Mouse (Mus musculus): Measurements from ENCODE around the gene Atxn3. TPM values are rescaled to one million over a fixed set of nuclear protein-coding genes. Genes with fewer than 3 reads are reported as not detected.

Atxn3 gene
- polyA plus RNA-seq, 1 experiment from 2014 or later, result 14.6 TPM

GRCm38 (mm10) chr12:101904170-101904569 is 53.9 kb downstream of the Atxn3 start:
- no peak overlapping the region for H3K27ac ChIP-seq
- no peak for DNase-seq (ENCODE audit: low spot score)
- H3K27me3 ChIP-seq (ENCODE audit: control insufficient read depth, insufficient read depth, low read length), result no peaks in the 10 kb centered on the region
- no peaks in the 10 kb centered on the region for H3K9me3 ChIP-seq (ENCODE audit: control insufficient read depth, low read length)
- H3K9ac ChIP-seq, result no peak overlapping the region
- ATAC-seq (ENCODE audit: low FRiP score), result no peak
- peaks cover 30% of the 10 kb centered on the region for H3K36me3 ChIP-seq (replicated peaks; ENCODE audit: control insufficient read depth, insufficient read depth)
- no peak overlapping the region for H3K4me3 ChIP-seq (replicated peaks; ENCODE audit: low read length)
- WGBS, result 95% methylated on average over 3 of the region's 3 CpGs
- no peaks in the 10 kb centered on the region for H3K4me1 ChIP-seq (replicated peaks; ENCODE audit: control insufficient read depth, insufficient read depth, low read length)
- no peak overlapping the region for H3K4me2 ChIP-seq (replicated peaks)

GRCm38 (mm10) chr12:101899671-101900245 is 58.3 kb downstream of the Atxn3 start:
- peaks cover 12% of the 10 kb centered on the region for H3K36me3 ChIP-seq (replicated peaks; ENCODE audit: control insufficient read depth, insufficient read depth)
- H3K27ac ChIP-seq, result no peak overlapping the region
- no peaks in the 10 kb centered on the region for H3K27me3 ChIP-seq (ENCODE audit: control insufficient read depth, insufficient read depth, low read length)
- no peak overlapping the region for H3K9ac ChIP-seq
- DNase-seq (ENCODE audit: low spot score), result no peak
- no peaks in the 10 kb centered on the region for H3K4me1 ChIP-seq (replicated peaks; ENCODE audit: control insufficient read depth, insufficient read depth, low read length)
- no peaks in the 10 kb centered on the region for H3K9me3 ChIP-seq (ENCODE audit: control insufficient read depth, low read length)
- H3K4me2 ChIP-seq (replicated peaks), result no peak overlapping the region
- no peak for ATAC-seq (ENCODE audit: low FRiP score)
- H3K4me3 ChIP-seq (replicated peaks; ENCODE audit: low read length), result no peak overlapping the region
- WGBS, result 93% methylated on average over 2 of the region's 2 CpGs

GRCm38 (mm10) chr12:101898966-101899365 is 59.1 kb downstream of the Atxn3 start:
- Histone ChIP-seq H3K9ac (no peak overlapping the region), H3K4me1 (replicated peaks; ENCODE audit: control insufficient read depth, insufficient read depth, low read length) (no peaks in the 10 kb centered on the region), H3K4me3 (replicated peaks; ENCODE audit: low read length) (no peak overlapping the region), H3K36me3 (replicated peaks; ENCODE audit: control insufficient read depth, insufficient read depth) (peaks cover 20% of the 10 kb centered on the region), H3K4me2 (replicated peaks) (no peak overlapping the region), H3K9me3 (ENCODE audit: control insufficient read depth, low read length) (no peaks in the 10 kb centered on the region), H3K27me3 (ENCODE audit: control insufficient read depth, insufficient read depth, low read length) (no peaks in the 10 kb centered on the region), H3K27ac (no peak overlapping the region)
- DNase-seq (ENCODE audit: low spot score) (no peak), ATAC-seq (ENCODE audit: low FRiP score) (no peak)
- WGBS, result 96% methylated on average over 8 of the region's 8 CpGs

- WGBS, result 90% methylated on average over 7 of the region's 7 CpGs
- Histone ChIP-seq H3K4me3 (replicated peaks; ENCODE audit: low read length) (no peak overlapping the region), H3K4me2 (replicated peaks) (no peak overlapping the region), H3K9ac (no peak overlapping the region), H3K9me3 (ENCODE audit: control insufficient read depth, low read length) (no peaks in the 10 kb centered on the region), H3K4me1 (replicated peaks; ENCODE audit: control insufficient read depth, insufficient read depth, low read length) (no peaks in the 10 kb centered on the region), H3K36me3 (replicated peaks; ENCODE audit: control insufficient read depth, insufficient read depth) (peaks cover 33% of the 10 kb centered on the region), H3K27me3 (ENCODE audit: control insufficient read depth, insufficient read depth, low read length) (no peaks in the 10 kb centered on the region), H3K27ac (no peak overlapping the region)
- DNase-seq (ENCODE audit: low spot score) (no peak), ATAC-seq (ENCODE audit: low FRiP score) (no peak)
Measured at GRCm38 (mm10) chr12:101897113-101897512, 60.9 kb downstream of the Atxn3 start.

- no peak overlapping the region for H3K4me2 ChIP-seq (replicated peaks)
- no peaks in the 10 kb centered on the region for H3K4me1 ChIP-seq (replicated peaks; ENCODE audit: control insufficient read depth, insufficient read depth, low read length)
- H3K27me3 ChIP-seq (ENCODE audit: control insufficient read depth, insufficient read depth, low read length), result no peaks in the 10 kb centered on the region
- ATAC-seq (ENCODE audit: low FRiP score) (no peak), DNase-seq (ENCODE audit: low spot score) (no peak)
- H3K36me3 ChIP-seq (replicated peaks; ENCODE audit: control insufficient read depth, insufficient read depth), result peaks cover 54% of the 10 kb centered on the region
- H3K27ac ChIP-seq, result no peak overlapping the region
- H3K9ac ChIP-seq, result no peak overlapping the region
- no peaks in the 10 kb centered on the region for H3K9me3 ChIP-seq (ENCODE audit: control insufficient read depth, low read length)
- 90% methylated on average over 8 of the region's 8 CpGs for WGBS
- H3K4me3 ChIP-seq (replicated peaks; ENCODE audit: low read length), result no peak overlapping the region
Measured at GRCm38 (mm10) chr12:101893296-101893695, 64.8 kb downstream of the Atxn3 start.

- ATAC-seq (ENCODE audit: low FRiP score), result no peak
- Histone ChIP-seq H3K9me3 (ENCODE audit: control insufficient read depth, low read length) (no peaks in the 10 kb centered on the region), H3K27me3 (ENCODE audit: control insufficient read depth, insufficient read depth, low read length) (no peaks in the 10 kb centered on the region), H3K9ac (no peak overlapping the region), H3K4me3 (replicated peaks; ENCODE audit: low read length) (no peak overlapping the region), H3K36me3 (replicated peaks; ENCODE audit: control insufficient read depth, insufficient read depth) (peaks cover 54% of the 10 kb centered on the region), H3K4me1 (replicated peaks; ENCODE audit: control insufficient read depth, insufficient read depth, low read length) (no peaks in the 10 kb centered on the region), H3K4me2 (replicated peaks) (no peak overlapping the region), H3K27ac (no peak overlapping the region)
- 92% methylated on average over 2 of the region's 2 CpGs for WGBS
- DNase-seq (ENCODE audit: low spot score), result no peak
Measured at GRCm38 (mm10) chr12:101892832-101893231, 65.2 kb downstream of the Atxn3 start.

- no peaks in the 10 kb centered on the region for H3K9me3 ChIP-seq (ENCODE audit: control insufficient read depth, low read length)
Measured at GRCm38 (mm10) chr12:101891066-101891465, 67.0 kb downstream of the Atxn3 start.

GRCm38 (mm10) chr12:101889351-101889750 is 68.7 kb downstream of the Atxn3 start:
- DNase-seq (ENCODE audit: low spot score) (no peak), ATAC-seq (ENCODE audit: low FRiP score) (no peak)
- Histone ChIP-seq H3K9me3 (ENCODE audit: control insufficient read depth, low read length) (no peaks in the 10 kb centered on the region), H3K4me3 (replicated peaks; ENCODE audit: low read length) (no peak overlapping the region), H3K9ac (no peak overlapping the region), H3K4me1 (replicated peaks; ENCODE audit: control insufficient read depth, insufficient read depth, low read length) (no peaks in the 10 kb centered on the region), H3K36me3 (replicated peaks; ENCODE audit: control insufficient read depth, insufficient read depth) (peaks cover 74% of the 10 kb centered on the region), H3K4me2 (replicated peaks) (no peak overlapping the region), H3K27ac (no peak overlapping the region), H3K27me3 (ENCODE audit: control insufficient read depth, insufficient read depth, low read length) (no peaks in the 10 kb centered on the region)
- 96% methylated on average over 3 of the region's 3 CpGs for WGBS

More at GRCm38 (mm10) chr12:101891066-101891465, 67.0 kb downstream of the Atxn3 start:
- Histone ChIP-seq H3K4me3 (replicated peaks; ENCODE audit: low read length) (no peak overlapping the region), H3K27ac (no peak overlapping the region), H3K27me3 (ENCODE audit: control insufficient read depth, insufficient read depth, low read length) (no peaks in the 10 kb centered on the region), H3K9ac (no peak overlapping the region), H3K36me3 (replicated peaks; ENCODE audit: control insufficient read depth, insufficient read depth) (peaks cover 63% of the 10 kb centered on the region), H3K4me1 (replicated peaks; ENCODE audit: control insufficient read depth, insufficient read depth, low read length) (no peaks in the 10 kb centered on the region), H3K4me2 (replicated peaks) (no peak overlapping the region)
- ATAC-seq (ENCODE audit: low FRiP score) (no peak), DNase-seq (ENCODE audit: low spot score) (no peak)
- 67% methylated on average over 5 of the region's 5 CpGs for WGBS

- 92% methylated on average over 2 of the region's 2 CpGs for WGBS
- no peaks in the 10 kb centered on the region for H3K27me3 ChIP-seq (ENCODE audit: control insufficient read depth, insufficient read depth, low read length)
- H3K9me3 ChIP-seq (ENCODE audit: control insufficient read depth, low read length), result no peaks in the 10 kb centered on the region
- DNase-seq (ENCODE audit: low spot score), result no peak
- no peak overlapping the region for H3K4me3 ChIP-seq (replicated peaks; ENCODE audit: low read length)
- H3K9ac ChIP-seq, result no peak overlapping the region
- no peaks in the 10 kb centered on the region for H3K4me1 ChIP-seq (replicated peaks; ENCODE audit: control insufficient read depth, insufficient read depth, low read length)
- ATAC-seq (ENCODE audit: low FRiP score), result no peak
- H3K4me2 ChIP-seq (replicated peaks), result no peak overlapping the region
- no peak overlapping the region for H3K27ac ChIP-seq
- H3K36me3 ChIP-seq (replicated peaks; ENCODE audit: control insufficient read depth, insufficient read depth), result peaks cover 77% of the 10 kb centered on the region
Measured at GRCm38 (mm10) chr12:101888312-101888711, 69.7 kb downstream of the Atxn3 start.

- 98% methylated on average over 7 of the region's 7 CpGs for WGBS
- Histone ChIP-seq H3K4me3 (replicated peaks; ENCODE audit: low read length) (no peak overlapping the region), H3K27ac (no peak overlapping the region), H3K4me1 (replicated peaks; ENCODE audit: control insufficient read depth, insufficient read depth, low read length) (no peaks in the 10 kb centered on the region), H3K4me2 (replicated peaks) (no peak overlapping the region), H3K9me3 (ENCODE audit: control insufficient read depth, low read length) (no peaks in the 10 kb centered on the region), H3K27me3 (ENCODE audit: control insufficient read depth, insufficient read depth, low read length) (no peaks in the 10 kb centered on the region), H3K9ac (no peak overlapping the region), H3K36me3 (replicated peaks; ENCODE audit: control insufficient read depth, insufficient read depth) (peaks cover 63% of the 10 kb centered on the region)
- no peak for ATAC-seq (ENCODE audit: low FRiP score)
- DNase-seq (ENCODE audit: low spot score), result no peak
Measured at GRCm38 (mm10) chr12:101884926-101885325, 73.1 kb downstream of the Atxn3 start.

Measured in hindbrain, embryonic 14.5 days (tissue).